Mouse (Mus musculus): ENCODE data around the gene Pcmt1.

Pcmt1 gene

DNA sequence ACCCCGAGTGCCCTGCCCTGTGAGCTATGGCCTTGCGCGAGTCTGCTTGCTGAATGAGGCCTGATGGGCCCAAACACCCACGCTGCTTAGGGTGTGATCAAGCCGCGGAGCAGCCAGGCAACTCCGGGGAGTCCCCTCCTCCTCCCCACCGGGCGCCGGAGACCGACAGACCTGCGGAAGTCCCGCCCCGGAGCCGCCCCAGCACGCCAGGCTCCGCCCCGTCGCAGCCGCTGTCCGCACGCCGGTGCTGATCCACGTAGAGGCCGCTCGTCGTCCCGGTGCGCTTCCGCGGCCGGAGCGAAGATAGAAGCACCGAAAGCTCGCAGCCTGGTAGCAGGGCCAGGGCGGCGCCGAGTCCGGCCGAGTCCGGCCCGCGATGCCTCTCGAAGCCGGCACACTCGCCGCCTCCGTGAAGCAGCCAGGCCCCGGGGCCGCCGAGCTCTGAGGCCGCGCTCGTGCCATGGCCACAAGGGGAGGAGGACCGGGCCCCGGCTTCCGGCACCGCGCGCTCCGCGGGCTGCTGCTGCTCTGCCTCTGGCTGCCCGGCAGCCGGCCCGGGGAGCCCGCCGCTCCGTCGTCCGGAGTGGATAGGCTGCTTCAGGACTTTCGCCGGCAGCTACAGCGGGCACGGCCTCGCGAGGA lies 91.2 kb downstream of the Pcmt1 start, which contains the start of gene Lrp11:
TSS of gene Lrp11 (plus strand) at position 209 of the 642 bp plus-strand sequence.
- peak; percentile 98 for DNase-seq (ENCODE audit: extremely low spot score, low spot score)

DNA sequence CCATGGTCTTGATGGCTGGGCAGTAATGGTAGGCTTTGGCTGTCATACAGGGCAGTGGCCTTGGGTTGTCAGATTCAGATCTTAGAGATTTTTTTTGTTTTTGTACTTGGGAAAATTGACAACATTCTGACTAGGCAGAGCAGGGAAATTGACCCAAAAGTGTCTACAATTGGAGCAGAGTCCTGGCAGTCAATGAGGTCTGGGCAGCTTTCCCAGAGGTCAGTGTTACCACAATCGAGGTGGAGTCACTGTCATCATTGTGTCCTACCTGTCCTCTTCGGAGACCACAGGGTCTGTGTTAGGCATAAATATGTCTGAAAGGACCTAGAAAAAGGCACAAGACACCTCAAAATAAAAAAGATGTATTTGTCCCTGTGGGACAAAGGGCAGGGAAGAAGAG lies 94.2 kb downstream of the Pcmt1 start:
- DNase-seq (ENCODE audit: extremely low spot score, low spot score): no peak

DNA sequence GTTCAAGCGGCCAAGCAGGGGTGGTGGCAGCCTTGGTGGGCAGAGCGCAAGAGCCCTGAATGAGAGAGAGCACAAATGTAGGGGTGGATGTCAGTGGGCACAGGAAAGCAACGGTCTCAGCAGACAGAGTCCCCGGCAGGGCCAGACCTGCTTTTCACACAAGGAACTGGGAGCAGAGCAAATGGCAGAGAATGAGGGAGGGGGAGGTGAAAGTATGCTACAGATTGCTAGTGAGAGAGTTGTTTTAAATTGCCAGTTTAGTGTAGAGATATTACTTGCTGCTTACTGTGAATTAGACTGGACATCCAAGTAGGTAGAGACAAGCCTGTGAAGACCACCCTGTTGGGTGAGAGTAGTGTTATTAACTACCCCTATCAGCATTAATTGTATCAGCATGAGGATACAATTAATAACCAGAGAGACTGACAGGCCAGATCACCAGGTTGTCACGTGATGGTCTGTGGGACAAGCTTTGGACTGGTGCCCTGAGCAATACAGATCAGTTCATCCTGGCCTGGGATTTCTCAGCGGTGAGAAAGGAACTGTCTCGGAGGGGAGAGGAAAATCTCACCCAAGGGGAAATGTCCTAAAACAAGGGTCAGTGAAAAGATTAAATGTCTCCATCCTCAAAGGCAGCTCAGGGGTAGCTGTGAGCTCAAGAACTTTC lies 97.9 kb downstream of the Pcmt1 start:
- DNase-seq (ENCODE audit: extremely low spot score, low spot score): no peak

DNA sequence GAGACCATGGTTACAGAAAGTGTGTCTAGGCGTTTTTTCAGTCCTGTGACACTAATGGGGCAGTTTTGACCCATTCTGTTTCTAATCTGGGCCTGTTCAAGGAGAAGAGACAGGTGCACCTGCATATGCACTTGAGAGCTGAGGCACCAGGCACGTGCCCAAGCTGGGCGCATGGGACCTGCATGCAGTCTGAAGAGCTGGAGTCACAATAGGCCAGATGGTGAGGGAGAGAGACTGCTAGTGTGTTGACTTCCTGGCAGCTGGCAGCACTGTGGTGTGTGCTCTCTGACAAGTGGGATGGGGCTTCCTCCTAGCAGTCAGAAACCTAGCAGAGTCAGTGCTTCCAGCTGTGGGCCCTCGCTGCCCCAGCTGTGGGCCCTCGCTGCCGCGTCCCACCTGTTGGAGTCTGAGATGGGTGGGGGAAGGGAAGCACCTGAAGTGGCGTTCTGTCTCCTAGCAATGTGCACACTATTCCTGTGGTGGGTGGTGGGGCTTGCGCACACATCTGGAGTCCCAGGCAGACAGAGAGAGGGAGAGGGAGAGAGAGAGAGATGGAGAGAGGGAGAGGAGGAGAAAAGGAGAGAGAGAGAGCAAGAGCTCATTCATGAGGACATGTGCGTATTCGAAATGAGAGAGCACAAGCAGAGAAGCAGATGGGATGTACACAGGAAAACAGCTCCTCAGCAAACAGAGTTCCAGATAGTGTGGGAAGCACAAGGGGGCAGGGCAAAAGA lies 98.6 kb downstream of the Pcmt1 start:
- no peak for DNase-seq (ENCODE audit: extremely low spot score, low spot score)

DNA sequence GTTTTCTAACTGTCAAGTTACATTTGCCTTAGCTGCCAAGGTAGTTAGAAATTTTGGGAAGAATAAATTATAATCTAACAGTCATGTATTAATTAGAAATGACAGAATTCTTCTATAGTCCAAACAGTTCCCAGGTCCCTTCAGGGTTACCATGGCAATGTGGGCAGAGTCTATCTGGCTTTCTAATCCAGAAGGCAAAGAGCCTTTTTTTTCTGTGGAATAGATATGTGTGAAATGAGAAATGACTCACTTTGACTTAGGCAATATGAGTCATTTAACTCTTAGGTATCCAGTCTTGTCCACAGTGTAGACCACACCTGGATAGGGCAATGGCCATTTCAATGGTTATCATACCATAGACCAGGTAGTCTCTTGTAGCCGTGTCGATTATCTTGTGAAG lies 99.5 kb downstream of the Pcmt1 start:
- no peak for DNase-seq (ENCODE audit: extremely low spot score, low spot score)

All from neural tube, embryonic 10.5 days (tissue).